Mouse (Mus musculus) gastrocnemius, postnatal 25 days (tissue): ENCODE results near the gene Stx1b. TPM values are rescaled to one million over a fixed set of nuclear protein-coding genes. Genes with fewer than 3 reads are reported as not detected.
"Not testable (repeated sequence)": the region's sequence is repeated elsewhere in the genome, so short reads cannot be mapped to it uniquely, and the experiment has no call there.

ENCODE experiments used
- DNase-seq: peaks from one replicate; pipeline ENCODE4 v3.0.0; 2022
- total RNA-seq, 2 experiments: library from RNA; stranded (reverse); gene quantifications; 1 replicate in 1 of 2; 2 replicates in 1 of 2; pipeline ENCODE4 v1.2.3; 2021

The Stx1b gene
- total RNA-seq, 2 experiments from 2014 or later = 0.64 to 1.2 TPM

- peak; percentile 96 for DNase-seq
Observed at GRCm38 (mm10) chr7:127776878-127777473, 47.4 kb downstream of the Stx1b start.

- peak; percentile 77 for DNase-seq
Observed at GRCm38 (mm10) chr7:127776426-127776825, 47.9 kb downstream of the Stx1b start, which contains the start of gene Setd1a. Gene Setd1a (plus strand): TSS chr7:127776670.

- not testable (repeated sequence) for DNase-seq
Observed at GRCm38 (mm10) chr7:127775837-127776236, 48.5 kb downstream of the Stx1b start.

GRCm38 (mm10) chr7:127773664-127774384, 50.5 kb downstream of the Stx1b start:
- peak; percentile 43 for DNase-seq

- no peak for DNase-seq
Observed at GRCm38 (mm10) chr7:127772557-127772956, 51.8 kb downstream of the Stx1b start.

GRCm38 (mm10) chr7:127772080-127772479, 52.3 kb downstream of the Stx1b start:
- no peak for DNase-seq

GRCm38 (mm10) chr7:127771262-127771661, 53.1 kb downstream of the Stx1b start:
- no peak for DNase-seq

GRCm38 (mm10) chr7:127770039-127770905, 54.1 kb downstream of the Stx1b start:
- DNase-seq = no peak

GRCm38 (mm10) chr7:127769651-127770038, 54.7 kb downstream of the Stx1b start, which contains the start of gene Orai3:
Gene Orai3 (plus strand): TSS chr7:127769815.
- DNase-seq = peak; percentile 89

- DNase-seq = peak; percentile 92
Observed at GRCm38 (mm10) chr7:127768997-127769593, 55.3 kb downstream of the Stx1b start.

- DNase-seq = no peak
Observed at GRCm38 (mm10) chr7:127768346-127768996, 55.9 kb downstream of the Stx1b start.

- DNase-seq = no peak
Observed at GRCm38 (mm10) chr7:127767671-127768345, 56.5 kb downstream of the Stx1b start.

- DNase-seq = no peak
Observed at GRCm38 (mm10) chr7:127766851-127767609, 57.3 kb downstream of the Stx1b start.

GRCm38 (mm10) chr7:127765756-127766155, 58.6 kb downstream of the Stx1b start:
- DNase-seq = no peak

- no peak for DNase-seq
Observed at GRCm38 (mm10) chr7:127763642-127764041, 60.7 kb downstream of the Stx1b start.

GRCm38 (mm10) chr7:127761026-127761425, 63.3 kb downstream of the Stx1b start:
- peak; percentile 51 for DNase-seq

GRCm38 (mm10) chr7:127760478-127760877, 63.9 kb downstream of the Stx1b start:
- DNase-seq = no peak

GRCm38 (mm10) chr7:127759716-127760115, 64.6 kb downstream of the Stx1b start:
- DNase-seq = no peak
